Mouse (Mus musculus) inflammation-experienced regulatory T-cells (primary cell): ENCODE results near the gene Zfp629. TPM values are rescaled to one million over a fixed set of nuclear protein-coding genes. Genes with fewer than 3 reads are reported as not detected.

Experiments
- polyA plus RNA-seq, 2 experiments: library from polyadenylated mRNA; unstranded; fragments of 100-300 nt; shearing (Covaris generic); gene quantifications; one replicate each; pipeline ENCODE4 v1.2.1; 2017

Gene Zfp629
- under 1 TPM in 1 of 2 experiments, not detected in 1; 0.24 TPM for polyA plus RNA-seq

DNA sequence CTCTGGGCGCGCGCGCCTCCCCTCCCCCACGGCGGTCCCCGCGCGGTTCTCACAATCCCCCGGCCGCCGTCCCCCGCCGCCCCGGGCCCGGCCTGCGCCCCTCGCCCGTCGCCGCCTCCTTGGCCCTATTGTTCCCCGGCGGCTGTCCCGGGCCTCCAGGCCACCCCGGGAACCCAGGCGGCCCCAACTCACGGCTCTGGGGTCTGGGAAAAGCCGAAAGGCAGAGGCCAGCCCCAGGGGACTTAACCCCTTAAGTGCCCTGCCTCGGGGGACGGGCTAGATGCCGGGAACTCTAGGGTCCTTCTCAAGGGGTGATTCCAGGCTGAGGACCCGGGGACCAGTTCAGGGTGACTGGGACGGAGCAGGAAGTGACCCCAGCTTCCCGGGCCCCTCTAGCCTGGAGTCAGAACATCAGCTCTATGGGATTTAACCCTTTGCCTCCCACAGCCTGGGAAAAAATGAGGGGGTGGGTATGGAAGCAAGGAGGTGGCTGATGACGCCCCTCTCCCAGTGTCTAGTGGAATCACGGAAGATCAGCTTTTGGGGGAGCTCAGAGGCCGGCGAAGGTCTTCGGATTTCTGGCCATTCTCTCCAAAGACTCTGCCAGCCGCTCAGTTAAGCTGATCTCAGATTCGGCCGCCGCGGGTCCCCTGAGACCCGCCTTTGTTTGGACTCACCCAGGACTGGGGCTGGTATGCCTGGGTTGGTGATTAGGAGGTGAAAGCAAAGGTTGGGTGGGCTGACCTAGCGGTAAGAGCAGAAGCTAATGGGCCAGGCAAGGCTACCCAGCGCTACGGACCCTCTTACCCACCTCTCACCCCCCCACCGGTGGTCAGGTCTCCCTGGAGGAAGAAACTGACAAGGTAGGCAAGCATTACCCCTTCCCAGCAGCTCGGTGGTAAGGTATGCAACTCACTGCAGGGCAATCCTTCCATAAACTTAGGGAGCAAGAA is at the start of gene Zfp629:
Gene Zfp629, minus strand, starts transcription at position 907 of the 953 bp plus-strand sequence.

DNA sequence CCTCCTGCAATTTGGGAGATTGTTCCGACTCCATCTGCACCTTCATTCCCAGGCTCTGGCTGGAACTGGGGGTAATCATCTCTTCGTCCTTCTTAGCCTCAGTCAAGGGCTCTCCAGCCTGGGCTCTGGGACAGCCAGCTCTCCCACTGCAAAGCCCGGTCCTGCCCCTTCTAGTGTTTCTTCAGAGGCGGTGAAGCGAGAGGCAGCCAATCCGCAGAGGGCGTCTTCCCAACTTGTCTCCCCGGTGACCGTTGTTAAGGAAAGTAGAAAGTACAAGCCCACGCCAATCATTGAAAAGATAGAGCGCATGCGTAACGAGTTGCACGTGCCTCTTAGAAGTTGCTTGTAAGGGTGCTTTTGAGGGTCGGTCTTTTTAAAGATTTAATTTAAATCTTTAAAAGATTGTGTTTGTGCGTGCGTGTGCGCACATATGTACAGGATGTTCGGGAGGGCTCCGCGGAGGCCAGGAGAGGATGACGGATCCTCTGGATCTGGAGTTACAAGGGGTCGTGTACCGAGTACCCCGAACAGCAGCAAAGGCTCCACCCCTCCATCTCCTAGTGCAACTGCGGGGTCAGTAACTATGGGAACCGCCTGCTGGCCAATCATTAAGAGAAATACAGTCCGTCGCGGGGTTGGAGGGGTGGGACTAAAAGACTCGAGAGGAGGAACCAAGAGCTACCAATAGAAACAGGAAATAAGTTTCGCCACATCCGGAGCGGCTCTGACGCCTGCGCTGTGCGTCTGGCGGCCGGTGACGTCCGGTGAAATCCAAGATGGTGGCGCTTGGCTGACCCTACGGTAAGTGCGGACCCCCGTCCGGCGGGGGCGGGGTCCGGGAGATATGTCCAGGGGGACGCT is 27.4 kb downstream of the Zfp629 start, which contains the start of the genes Ccdc189 and Rnf40:
Gene Ccdc189, minus strand, starts transcription at position 585 of the 861 bp plus-strand sequence.
Gene Rnf40, plus strand, starts transcription at position 757 of the 861 bp plus-strand sequence.

DNA sequence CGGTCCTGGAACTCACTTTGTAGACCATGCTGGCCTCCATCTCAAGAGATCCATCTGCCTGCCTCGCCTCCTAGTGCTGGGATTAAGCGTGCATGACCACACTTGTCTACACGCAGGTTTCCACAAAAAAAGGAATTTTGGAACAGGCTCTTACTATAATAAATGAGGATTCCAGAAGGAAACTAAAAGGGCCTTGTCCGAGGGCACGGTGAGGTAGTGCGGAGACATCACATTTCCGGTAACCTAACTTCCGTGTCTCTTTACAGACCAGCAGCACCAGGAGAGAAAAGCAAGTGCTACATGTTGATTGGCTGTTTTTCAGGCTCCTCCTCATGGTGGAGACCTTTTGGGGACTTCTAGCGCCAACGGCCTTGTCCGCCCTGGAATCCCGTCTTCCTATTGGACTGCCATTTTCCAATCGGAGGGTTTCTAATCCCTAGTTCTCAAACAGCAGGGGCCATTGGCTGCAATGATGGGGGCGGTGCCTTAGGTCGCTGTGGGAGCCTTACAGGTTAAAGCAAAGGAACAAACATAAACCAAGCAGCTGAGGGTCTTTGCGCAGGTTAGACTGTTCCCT is 42.6 kb downstream of the Zfp629 start, which contains the start of gene Phkg2:
Gene Phkg2, plus strand, starts transcription at position 446 of the 577 bp plus-strand sequence.

DNA sequence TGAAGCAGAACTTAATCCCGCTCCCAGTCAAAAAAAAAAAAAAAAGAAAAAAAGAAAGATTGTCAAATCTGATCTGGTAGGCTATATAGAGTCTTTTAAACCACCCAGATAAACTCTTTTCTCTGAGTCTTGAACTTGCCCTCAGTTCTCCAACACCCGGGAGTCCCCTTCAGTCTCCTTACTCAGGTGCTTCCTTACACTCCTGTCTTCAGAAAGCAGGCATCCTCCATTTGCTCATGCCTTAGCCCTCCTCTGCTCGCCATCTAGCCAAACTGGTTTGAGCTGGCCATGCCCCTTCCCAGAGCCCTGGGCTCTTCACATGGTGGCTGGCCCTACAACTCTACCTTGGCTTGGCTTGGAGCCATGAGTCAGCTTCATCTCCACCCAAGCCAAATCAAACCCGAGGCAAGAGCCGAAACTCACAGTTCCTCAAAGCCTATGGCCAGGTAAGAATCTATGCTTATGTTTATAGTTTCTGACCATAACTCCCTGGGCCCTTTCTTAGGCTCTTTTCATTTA is 54.2 kb downstream of the Zfp629 start, which contains the start of gene Tmem265:
Gene Tmem265, plus strand, starts transcription at position 51 of the 519 bp plus-strand sequence.

Other genes with a start within 250 kb of the Zfp629 start
- 10 to 100 TPM; 15.1 to 22.7 TPM for gene Zfp747, start 239.7 kb downstream of the Zfp629 start, polyA plus RNA-seq
- 10 to 100 TPM in 1 of 2 experiments, 1 to 10 TPM in 1; 7.4 to 15.1 TPM for gene 9130019O22Rik, start 228.6 kb downstream of the Zfp629 start, polyA plus RNA-seq
- 1 to 10 TPM; 6.3 to 6.7 TPM for gene E430018J23Rik, start 222.2 kb downstream of the Zfp629 start, polyA plus RNA-seq
- 10 to 100 TPM; 13.3 to 15.4 TPM for gene Zfp764, start 209.0 kb downstream of the Zfp629 start, polyA plus RNA-seq
- gene Zfp688, start 193.7 kb downstream of the Zfp629 start, polyA plus RNA-seq, result 10 to 100 TPM; 43.5 to 48.6 TPM
- gene Zfp689, start 166.6 kb downstream of the Zfp629 start, polyA plus RNA-seq, result 10 to 100 TPM in 1 of 2 experiments, 1 to 10 TPM in 1; 5.1 to 13.4 TPM
- 100 to 1,000 TPM; 126 to 153 TPM for gene Prr14, start 156.2 kb downstream of the Zfp629 start, polyA plus RNA-seq
- gene Fbrs, start 136.6 kb downstream of the Zfp629 start, polyA plus RNA-seq, result 10 to 100 TPM; 16.7 to 18.1 TPM
- 10 to 100 TPM; 53.0 to 56.2 TPM for gene Srcap, start 103.8 kb downstream of the Zfp629 start, polyA plus RNA-seq
- 1 to 10 TPM; 6.6 to 9.7 TPM for gene Gm42715, start 96.2 kb downstream of the Zfp629 start, polyA plus RNA-seq
- gene Tmem265, start 54.4 kb downstream of the Zfp629 start, polyA plus RNA-seq, result 10 to 100 TPM; 11.5 to 15.8 TPM
- 100 to 1,000 TPM; 108 to 132 TPM for gene Phkg2, start 42.5 kb downstream of the Zfp629 start, polyA plus RNA-seq
- 1 to 10 TPM in 1 of 2 experiments, under 1 TPM in 1; 0.82 to 1.1 TPM for gene Ccdc189, start 27.2 kb downstream of the Zfp629 start, polyA plus RNA-seq
- 100 to 1,000 TPM; 107 to 163 TPM for gene Rnf40, start 27.0 kb downstream of the Zfp629 start, polyA plus RNA-seq
- 10 to 100 TPM; 79.5 to 92.8 TPM for gene Bcl7c, start 93.1 kb upstream of the Zfp629 start, polyA plus RNA-seq
- gene Ctf1, start 96.9 kb upstream of the Zfp629 start, polyA plus RNA-seq, result under 1 TPM in 1 of 2 experiments, not detected in 1; 0.19 TPM
- gene Ctf2, start 116.4 kb upstream of the Zfp629 start, polyA plus RNA-seq, result under 1 TPM in 1 of 2 experiments, not detected in 1; 0.21 TPM
- 1 to 10 TPM in 1 of 2 experiments, under 1 TPM in 1; 0.80 to 1.0 TPM for gene Fbxl19, start 128.7 kb upstream of the Zfp629 start, polyA plus RNA-seq
- 10 to 100 TPM; 20.0 to 30.8 TPM for gene Orai3, start 154.0 kb upstream of the Zfp629 start, polyA plus RNA-seq
- gene Setd1a, start 160.9 kb upstream of the Zfp629 start, polyA plus RNA-seq, result 1 to 10 TPM; 3.8 to 6.5 TPM
- not detected for gene Gm49388, start 169.8 kb upstream of the Zfp629 start, polyA plus RNA-seq
- 1 to 10 TPM; 1.6 to 6.7 TPM for gene Hsd3b7, start 184.8 kb upstream of the Zfp629 start, polyA plus RNA-seq
- 100 to 1,000 TPM; 147 to 189 TPM for gene Stx4a, start 208.5 kb upstream of the Zfp629 start, polyA plus RNA-seq
- under 1 TPM; 0.51 to 0.56 TPM for gene Stx1b, start 208.8 kb upstream of the Zfp629 start, polyA plus RNA-seq